Mouse (Mus musculus) brain, adult 2 months (tissue): ENCODE results near the gene Dapk2.
A peak's percentile ranks its signal among the peaks of the same experiment; 100 is the strongest.

Experiments
- DNase-seq: peaks from one replicate; pipeline ENCODE4 v3.0.0; 2011; ENCODE audit warnings: low read depth, low spot score

Dapk2 gene

DNA sequence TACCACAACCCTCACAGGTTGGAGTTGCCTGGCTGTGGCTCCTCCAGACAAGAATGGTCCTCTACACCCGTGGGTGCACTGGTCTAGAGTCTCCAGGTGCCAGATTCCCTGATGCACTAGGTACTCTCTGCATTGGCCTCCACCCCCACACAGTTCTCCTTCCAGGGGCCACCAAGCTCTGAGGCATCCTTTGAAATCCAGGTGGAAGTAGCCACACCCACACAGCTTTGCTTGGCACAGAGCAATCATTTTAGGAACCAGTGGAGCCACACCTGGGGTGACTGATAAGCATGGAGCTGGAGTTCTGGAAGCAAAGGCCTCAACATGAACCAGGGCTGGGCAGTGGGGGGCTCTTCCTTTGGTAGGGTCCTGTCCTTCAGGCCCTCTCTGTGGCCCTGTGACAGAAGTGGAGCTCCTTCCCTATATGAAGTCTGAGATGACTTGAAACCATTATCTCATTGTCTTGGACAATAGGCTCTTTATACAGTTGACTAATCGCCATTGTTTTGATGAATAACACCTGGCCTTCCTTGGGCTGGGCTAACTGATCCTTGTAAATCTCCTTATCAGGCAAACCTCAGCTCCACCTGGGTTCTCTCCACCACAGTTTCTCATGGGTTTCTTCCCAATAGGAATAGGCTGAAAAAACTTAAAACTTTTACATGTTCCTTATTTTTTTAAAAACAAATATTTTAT is 70.6 kb downstream of the Dapk2 start:
- DNase-seq = no peak

DNA sequence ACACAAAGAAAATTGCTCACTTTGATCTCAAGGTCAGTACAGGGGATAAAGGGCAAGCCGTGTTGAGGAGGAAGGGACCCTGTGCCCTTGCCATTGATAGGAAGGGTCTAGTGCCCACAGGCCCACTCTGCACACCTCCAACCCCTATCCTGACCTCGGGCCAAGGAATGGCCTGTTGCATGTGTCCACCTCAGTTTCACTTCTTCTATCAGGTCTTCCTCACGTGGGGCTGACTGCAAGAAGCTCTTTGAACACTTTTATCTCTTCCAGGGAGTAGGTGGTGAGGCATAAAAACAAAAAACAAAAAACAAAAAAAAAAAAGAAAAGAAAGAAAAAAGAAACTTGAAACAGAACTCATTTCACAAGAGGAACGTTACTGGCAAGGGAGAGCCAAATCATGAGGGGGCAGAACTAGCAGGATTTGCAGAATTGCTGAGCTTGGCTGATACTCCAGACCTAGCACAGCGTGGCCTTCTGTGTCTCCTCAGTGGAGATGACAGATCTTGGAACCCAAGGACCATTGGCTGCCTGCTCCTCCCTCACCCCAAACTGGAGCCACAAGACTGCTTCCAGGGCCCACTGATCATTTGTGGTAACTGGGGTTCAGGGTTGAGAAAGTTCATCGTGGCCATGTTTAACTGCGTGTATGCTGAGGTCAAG is 73.9 kb downstream of the Dapk2 start:
- peak; percentile 23 for DNase-seq

DNA sequence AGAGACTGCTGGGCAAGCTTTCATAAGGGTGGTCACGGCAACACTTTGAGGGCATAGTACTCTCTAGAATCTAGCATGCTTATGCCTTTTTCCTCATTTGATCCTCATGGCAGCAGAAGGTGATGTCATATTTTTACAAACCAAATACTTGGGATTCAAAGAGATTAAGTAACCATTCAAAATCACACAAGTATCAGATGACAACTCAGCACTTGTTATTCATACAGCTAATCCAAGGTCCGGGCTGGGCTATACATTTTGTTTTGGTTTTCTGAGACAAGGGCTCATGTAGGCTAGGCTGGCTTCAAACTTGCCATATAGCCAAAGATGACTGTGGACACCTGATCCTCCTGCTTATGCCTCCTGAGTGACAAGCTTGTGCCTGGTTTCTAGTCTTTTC is 78.6 kb downstream of the Dapk2 start:
- DNase-seq = no peak

DNA sequence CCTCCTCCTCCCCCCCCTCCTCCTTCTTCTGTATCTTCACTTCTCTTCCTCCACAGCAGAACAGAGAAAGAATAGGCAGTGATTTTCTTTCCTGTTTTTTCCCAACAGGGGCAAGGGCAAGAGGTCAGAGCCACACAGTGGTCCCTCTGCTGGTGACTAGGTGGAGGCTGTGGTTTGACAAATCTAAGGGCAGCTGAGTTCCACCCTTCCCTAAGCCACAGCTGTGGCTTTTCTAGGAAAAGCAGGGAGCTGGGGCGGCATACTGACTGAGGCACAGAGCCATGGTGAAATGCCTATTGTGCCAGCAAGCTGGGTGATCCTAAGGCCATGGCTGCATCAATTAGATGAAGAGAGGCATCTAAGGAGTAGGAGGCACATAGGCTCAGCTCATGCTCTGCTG is 79.7 kb downstream of the Dapk2 start:
- no peak for DNase-seq

DNA sequence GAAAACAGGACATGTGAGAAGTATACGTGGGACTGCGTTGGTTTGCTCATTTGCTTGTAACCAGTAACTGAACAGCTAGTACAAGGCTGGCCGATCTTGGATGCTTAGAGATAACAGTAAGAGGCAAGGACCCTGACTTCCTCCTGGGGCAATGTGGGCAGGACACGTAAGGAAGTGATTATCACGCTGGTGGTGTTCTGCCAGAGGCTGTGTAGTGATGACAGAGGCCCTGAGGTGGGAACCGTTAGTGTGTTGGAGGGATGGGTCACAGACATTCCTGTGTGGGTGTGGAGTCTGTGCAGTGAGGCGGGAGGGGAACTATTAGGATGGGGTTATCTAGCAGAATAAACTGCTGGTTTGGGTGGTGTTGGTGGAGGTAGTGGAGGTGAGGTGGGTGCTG is 81.2 kb downstream of the Dapk2 start:
- DNase-seq = no peak

DNA sequence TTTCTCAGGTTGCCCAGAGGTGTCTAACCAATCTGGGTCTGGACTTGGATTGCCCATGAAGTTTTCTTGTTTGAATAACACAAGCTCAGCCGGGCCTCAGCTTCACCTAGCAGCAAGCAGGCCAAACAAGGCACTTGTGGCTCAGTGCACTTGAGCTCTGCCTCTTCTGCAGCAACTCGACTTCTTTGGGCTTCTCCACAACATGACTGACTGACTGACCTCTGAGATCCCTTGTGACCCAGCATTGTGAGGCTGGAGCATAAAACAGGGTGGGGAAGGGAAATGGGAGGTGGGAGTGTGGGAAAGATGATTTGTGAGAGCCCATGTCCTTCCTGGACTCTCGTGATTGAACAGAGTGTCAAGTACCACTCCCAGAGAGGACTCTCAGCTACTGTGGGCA is 81.7 kb downstream of the Dapk2 start:
- DNase-seq = no peak

DNA sequence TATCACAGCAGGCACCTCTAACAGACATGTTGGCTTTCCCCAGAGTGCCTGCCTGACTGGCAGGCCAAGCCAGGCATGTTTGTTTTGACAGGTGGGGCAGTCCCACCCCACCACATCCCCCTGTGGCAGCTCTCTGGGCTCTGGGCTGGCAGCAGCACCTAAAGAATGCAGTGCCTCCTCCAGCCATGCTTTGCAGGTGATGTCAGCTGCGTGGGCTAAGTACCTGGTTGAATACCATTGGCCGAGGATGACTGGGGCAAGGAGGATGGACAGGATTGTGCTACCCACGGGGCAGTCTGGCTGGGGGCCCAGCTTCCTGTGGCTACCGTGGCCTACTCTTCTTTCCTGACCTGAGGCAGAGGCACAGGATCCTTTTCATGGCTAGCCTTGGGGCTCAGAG is 82.5 kb downstream of the Dapk2 start:
- DNase-seq = peak; percentile 33

DNA sequence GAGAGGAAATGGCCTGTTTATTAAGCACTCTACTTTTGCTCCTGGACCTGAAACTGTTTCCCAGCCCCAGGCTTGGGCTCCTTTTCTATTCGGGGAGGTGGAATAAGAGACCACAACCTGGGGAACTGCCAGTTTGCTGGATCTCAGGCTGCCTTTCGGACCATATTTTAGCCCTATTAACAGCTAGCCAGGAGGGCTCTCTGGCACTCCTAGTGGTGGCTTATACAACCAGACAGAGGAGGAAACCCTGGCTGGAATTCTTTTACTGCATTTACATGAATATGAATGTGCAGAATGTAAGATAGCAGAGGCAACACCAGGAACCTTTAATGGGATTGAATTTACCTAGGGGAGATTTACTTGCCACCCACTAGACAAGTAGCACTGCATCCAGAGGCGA is 83.0 kb downstream of the Dapk2 start:
- peak; percentile 65 for DNase-seq

DNA sequence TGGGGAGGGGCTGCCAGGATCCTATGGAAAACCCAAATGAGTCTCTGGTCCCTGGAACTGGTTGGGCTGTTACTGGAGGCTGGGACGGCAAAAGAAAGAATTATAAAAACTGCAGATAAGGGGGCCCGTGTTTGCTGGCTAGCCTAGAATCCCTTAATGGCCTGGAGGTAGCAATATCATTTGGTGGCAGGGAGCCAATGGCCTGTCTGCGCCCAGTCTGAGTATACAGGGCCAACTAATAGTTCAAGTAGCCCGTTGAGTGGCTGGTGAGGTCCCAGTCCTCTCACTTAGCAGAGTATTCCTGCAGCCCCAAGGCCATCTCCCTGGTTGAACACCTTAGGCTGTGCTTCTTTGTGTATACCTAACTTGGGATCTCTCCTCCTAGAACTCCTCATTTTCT is 83.7 kb downstream of the Dapk2 start:
- no peak for DNase-seq

DNA sequence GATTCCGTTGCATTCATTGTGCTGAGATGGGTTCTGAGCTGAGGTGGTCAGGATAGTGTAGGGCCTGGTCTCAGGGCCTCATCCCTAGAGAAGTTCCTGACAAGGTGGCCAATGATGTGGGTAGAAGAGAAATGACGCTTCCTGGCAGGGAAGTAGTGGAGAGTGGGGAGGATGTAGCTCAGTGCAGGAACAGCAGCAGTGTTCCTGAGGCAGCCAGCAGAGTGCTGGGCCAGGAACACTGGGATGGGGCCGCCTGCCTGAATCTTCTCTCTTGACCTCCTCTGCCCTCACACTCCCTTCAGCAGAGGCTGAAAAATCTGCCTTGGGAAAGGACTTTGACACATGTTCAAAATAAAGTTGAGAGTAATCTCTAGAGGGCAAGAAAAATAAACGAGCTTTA is 85.2 kb downstream of the Dapk2 start:
- no peak for DNase-seq

DNA sequence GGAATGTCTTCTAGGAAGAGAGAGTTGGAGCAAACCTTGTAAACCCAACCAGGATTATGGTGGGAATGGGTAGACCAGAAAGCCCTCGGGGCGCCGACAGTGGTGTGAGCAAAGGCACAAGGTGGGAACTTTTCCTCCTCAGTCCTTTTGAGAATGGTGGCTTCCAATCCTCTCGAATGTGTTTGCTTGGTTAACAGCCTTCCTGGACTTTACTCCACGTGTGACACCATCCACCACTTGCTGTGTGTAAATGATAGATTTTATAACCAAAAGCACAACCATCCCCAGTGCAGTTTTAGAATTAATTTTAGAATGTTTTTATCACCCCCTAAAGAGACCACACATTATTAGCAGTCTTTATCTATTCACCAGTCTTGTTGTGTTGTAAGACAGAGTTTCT is 86.1 kb downstream of the Dapk2 start:
- no peak for DNase-seq

DNA sequence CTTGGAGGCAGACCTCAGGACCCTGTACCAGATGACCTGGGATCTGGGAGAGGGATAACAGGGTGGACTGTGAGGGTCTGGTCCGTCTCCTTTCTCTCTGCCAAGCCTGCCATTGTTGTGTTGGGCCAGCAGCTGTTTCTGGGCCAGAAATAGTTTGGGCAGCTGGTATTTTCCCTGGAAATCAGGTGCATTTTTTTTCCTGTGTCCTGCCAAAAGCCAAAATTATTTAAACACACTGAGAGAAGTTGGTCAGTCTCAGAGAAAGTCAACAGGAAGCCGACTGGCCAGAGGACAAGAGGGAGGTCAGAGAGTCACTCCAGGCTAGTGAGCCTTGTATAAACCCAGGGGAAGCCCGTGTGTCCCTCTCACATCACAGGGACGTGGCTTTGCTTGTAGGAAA is 87.7 kb downstream of the Dapk2 start:
- no peak for DNase-seq

DNA sequence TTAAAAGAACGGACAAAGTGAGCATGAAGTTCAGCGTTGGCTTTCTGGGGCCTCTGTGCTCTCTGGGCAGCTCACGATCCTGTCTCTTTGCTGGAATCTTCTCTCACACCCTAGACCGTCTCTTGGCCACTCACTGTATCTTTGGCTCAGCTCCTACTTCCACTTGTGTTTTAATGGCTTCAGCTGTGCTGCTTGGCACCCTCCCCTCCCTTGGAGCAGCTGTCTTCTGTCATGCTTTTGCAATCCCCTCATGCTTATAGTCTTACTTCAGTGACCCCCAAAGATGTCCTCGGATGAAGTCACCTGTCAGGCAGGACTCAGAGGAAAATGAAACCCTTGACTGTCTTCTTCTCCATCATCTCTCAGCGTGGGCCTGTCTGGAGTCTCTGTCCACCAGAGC is 91.3 kb downstream of the Dapk2 start:
- DNase-seq = no peak

DNA sequence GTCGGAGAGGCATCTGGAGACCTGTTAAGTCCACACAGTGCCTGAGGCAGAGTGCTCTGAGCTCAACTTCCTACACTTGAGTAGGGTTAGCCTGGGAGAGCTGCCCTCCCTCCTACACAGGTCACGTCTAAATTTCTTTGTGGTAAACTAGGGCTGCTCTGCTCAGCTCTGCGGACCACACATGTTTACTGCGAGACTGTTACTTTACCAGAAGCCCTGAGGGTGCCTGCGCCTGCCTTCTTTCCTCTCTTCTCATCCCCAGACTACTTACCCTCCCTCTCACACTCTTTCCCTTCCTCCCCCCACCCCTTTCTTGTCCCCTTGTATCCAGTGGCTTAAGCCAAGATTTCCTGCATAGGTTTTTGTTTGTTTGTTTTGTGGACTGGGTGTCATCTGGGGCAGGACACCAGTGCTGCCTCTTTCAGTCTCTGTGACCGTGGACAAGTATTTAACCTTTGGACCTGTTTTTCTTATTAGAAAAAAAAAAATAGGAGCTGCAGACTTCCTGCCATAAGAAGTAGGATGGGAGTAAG is 93.2 kb downstream of the Dapk2 start:
- no peak for DNase-seq

DNA sequence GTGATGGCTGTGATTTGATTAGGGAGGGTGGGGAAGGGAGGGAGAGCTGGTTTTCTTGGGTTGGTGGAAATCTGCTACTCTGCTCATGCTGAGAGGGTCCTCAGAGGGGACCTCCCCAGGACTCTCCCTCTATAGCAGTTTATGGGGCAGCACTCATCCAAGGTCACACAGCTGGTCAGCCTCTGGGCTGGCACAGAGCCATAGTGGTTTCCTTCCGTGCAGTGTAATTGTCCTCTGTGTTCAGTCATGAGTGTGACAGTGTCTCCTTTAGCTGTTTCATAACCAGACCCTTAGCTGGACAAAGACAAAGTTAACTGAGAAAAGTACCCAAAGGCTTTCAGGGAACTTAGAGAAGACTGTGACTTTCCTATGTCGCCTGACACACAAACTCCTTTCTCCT is 103.7 kb downstream of the Dapk2 start:
- DNase-seq = no peak

DNA sequence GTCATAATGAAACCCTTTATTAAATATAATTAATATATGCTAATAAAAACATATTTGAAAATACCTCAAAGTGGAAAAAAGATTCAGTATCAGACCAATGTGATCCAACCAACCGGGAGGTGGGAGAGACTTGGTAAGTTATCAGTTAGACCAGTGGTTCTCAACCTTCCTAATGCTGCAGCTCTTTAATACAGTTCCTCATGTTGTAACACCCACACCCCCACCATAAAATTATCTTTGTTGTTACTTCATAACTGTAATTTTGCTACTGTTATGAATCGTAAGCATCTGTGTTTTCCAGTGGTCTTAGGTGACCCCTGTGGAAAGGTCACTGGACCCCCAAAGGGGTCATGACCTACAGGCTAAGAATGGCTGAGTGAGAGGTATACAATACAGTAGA is 105.7 kb downstream of the Dapk2 start:
- no peak for DNase-seq

DNA sequence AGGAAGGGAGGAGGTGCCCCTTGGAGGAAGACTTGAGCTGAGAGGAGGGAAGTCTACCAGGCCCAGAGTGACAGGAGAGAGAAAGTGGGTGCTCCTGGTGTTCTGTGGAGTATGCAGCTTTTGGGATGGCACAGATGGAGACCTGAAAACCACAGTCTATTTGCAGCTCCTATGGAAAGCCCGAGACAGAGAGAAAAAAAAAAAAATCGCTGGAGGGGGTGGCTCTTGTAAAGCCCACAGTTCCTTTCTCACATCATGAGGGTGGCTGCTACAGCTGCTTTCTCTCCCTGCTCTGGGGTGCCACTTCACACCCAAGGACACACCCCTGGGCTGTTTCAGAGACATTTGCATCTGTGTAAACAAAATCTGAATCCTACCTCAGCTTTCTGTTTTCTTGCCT is 107.6 kb downstream of the Dapk2 start:
- peak; percentile 92 for DNase-seq

DNA sequence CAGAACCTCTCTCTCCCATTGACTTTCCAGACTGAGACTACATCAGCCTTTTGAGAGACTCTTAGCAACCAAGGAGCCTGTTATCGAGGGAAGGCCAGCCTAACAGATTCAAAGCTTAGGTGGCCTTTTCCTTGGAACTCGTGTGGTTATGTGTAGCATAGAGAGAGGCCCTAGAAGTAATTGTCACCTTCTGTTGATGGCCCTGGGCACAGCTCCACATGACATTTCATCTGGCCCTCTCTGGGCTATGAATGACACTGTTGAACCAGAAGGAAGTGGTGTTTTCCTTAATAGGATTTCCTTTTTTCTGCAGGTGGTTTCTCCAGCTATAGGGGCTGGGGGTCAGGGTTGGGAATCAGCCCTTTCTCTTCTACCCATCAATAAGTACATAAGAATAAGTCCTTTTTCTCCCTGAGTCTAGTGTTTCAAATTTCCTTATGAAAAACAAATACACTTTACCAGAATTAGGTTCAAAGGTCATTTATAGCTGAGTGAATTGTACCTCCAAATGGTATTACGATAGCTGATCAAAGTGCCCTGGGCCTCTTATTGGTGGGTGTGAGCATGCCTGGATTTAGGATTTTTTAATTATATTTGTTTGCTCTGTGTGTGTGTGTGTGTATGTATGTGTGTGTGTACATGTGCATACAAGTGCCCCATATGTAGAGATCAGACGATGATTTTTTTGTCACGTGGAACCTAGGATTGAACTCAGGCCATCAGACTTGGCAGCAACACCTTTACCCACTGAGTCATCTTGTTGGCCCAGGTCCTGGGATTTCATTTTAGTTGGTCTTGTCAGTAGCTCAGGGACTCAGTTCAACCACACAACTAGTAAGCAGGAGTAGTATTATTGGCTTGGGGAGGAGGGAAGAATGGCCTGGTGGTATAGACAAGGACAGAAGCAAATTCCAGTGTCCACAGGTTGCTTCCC is 108.5 kb downstream of the Dapk2 start:
- peak; percentile 63 for DNase-seq

DNA sequence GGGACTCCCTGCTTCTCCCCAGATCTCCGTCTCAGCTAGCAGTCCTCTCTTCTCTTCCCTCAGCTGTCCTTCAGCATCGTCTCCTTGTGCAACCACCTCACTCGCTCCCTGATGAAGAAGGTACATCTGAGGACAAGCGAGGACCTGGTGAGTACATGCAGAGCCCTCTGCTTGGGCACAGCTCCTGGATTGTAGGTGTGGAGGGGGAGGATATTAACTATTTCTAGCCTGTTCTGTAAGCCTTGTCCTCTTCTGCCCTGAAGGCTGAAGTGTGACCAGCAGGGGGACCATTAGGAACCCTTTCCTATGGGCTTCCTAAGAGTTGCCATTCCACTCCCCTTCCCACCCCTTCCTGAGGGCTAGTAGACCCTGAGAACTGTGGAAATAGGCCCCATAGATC is 110.8 kb downstream of the Dapk2 start:
- peak; percentile 42 for DNase-seq

DNA sequence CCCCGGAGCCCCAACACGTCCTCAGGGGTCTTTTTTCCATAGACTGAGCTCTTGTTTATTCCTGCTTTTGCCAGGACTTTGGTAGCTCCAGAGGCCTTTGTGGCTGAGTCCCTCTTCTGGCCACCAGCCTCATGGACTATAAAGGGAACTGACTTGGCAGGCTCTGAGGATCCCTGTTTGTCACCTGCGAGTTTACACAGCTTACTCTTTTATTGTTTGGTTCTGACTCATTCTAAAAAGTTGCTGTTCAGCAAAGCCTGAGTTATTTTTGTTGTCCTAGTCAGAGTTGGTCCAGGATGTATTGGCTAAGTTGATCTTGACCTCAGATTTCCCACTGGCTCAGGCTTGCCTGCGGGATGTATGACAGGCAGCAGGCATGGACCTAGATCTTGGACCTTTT is 112.0 kb downstream of the Dapk2 start:
- peak; percentile 50 for DNase-seq

DNA sequence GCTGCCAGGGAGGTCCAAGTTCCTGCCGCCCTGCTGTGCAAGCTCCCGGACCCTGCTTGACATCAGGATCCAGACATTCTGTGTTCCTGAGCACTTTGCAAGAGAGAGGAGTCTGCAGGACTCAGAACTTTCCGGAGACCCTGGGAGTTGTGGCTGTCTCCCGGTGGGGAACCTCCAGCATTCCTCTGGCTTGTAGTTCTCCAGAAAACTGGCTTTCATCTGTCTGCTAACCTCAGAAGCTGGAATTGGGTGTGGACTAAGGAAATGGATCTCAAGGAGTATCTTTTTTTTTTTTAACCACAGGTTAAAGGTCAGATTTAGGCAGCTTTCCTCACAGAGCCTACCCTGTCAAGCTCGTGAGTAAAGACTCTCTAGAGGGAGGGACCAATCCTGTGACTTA is 113.7 kb downstream of the Dapk2 start:
- no peak for DNase-seq

DNA sequence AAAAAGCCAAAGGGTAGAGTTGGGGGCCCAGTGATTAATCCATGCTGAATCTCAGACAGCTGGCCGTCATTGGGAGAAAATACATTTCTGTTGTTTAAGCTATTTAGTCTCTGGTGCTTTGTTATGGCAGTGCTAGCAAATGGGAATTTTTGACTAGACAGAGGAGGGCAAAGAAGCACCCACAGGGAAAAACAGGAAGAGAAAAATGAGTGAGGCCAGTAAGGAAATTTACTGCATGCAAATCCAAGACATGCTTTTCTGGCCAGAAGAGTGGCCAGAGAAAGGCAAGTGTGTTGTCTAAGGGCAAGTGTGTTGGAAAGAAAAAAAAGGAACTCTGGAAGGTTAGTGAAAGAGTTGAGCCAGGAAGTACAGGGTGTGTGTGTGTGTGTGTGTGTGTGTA is 115.6 kb downstream of the Dapk2 start:
- DNase-seq = no peak
